Mouse (Mus musculus): ENCODE results near the gene Zfp770.

- no peak for TF ChIP-seq EP300 (IDR thresholded peaks at IDR 0.05; ENCODE audit: low read depth)
- TF ChIP-seq CTCF (IDR thresholded peaks at IDR 0.05; ENCODE audit: low read depth): peak; percentile 79
These were observed 55.9 kb downstream of the Zfp770 start for GRCm38 (mm10) chr2:114145315-114145801.

Measured in heart, postnatal 0 days (tissue).